ENCODE assay signal across 8 mouse cellular contexts in the genomic region with DNA sequence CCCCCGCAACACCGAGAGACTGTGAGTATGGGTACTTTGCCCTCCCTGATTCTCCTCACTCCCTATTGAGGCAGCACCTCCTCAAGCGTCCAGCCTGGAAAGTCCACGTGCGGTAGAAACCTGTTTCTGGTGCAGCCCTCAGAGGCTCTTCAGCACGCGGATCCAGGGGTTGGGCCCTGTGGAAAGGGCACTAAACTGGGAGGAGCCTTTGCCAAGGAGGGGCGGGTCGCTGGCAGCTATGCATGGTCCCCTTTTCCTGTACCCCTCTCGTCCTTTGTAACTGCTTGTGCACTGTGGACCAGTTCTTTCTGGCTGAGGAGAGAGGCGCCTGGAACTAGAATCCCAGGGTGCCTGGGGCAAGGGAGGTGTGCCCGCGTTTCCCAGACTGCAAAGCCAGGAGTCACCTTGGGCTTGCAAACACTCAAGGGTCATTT. TPM values are rescaled to one million over a fixed set of nuclear protein-coding genes. Genes with fewer than 3 reads are reported as not detected.
DNase-seq lines count a peak whose midpoint lies in the region; ATAC-seq lines count a peak whose summit lies in the region.

No protein-coding gene starts in this region.

- H3K4me2 ChIP-seq in liver, embryonic 11.5 days, result peak overlapping the region; percentile 90
- peak overlapping the region; percentile 98 for H3K4me2 ChIP-seq in midbrain, embryonic 16.5 days (ENCODE audit: low read length)

- peak; percentile 35 for DNase-seq in liver, embryonic 11.5 days (ENCODE audit: low spot score)
- DNase-seq in liver, result no peak
- DNase-seq in embryo, embryonic 9.5 days (ENCODE audit: extremely low spot score), result peak; percentile 47
- DNase-seq in limb, embryonic 10.5 days (ENCODE audit: low spot score), result no peak
- DNase-seq in ovary, postnatal 10 days (ENCODE audit: low spot score), result no peak
- no peak for DNase-seq in cerebellum, adult 9-10 months

- no peak overlapping the region for H3K27ac ChIP-seq in liver, embryonic 11.5 days (ENCODE audit: low read depth, low read length)
- peak overlapping the region; percentile 81 for H3K27ac ChIP-seq in limb, embryonic 10.5 days
- H3K27ac ChIP-seq in midbrain, embryonic 16.5 days (ENCODE audit: low read length), result no peak overlapping the region

- H3K27me3 ChIP-seq in liver, embryonic 11.5 days (replicated peaks; ENCODE audit: control insufficient read depth, insufficient read depth, low read length), result peaks cover 43% of the 10 kb centered on the region
- H3K27me3 ChIP-seq in limb, embryonic 10.5 days (ENCODE audit: low read depth, poor library complexity, severe bottlenecking), result peaks cover 37% of the 10 kb centered on the region; the same call in 1 of the 2 replicates
- no peaks in the 10 kb centered on the region for H3K27me3 ChIP-seq in midbrain, embryonic 16.5 days (ENCODE audit: control insufficient read depth, insufficient read depth, low read depth, low read length)

- ATAC-seq in liver, embryonic 11.5 days (replicated peaks; ENCODE audit: low FRiP score), result no peak
- peak; percentile 13 to 24 for ATAC-seq in hematopoietic stem cell, adult 5-6 weeks (replicated peaks in 1 of 2; ENCODE audit: insufficient read depth in 1 of 2, low FRiP score in 2 of 2, low TSS enrichment in 1 of 2, low read depth in 1 of 2, poor library complexity in 2 of 2, severe bottlenecking in 2 of 2)
- peak; percentile 21 for ATAC-seq in midbrain, embryonic 16.5 days

- peaks cover 5% of the 10 kb centered on the region for H3K4me1 ChIP-seq in liver, embryonic 11.5 days (replicated peaks; ENCODE audit: control insufficient read depth, insufficient read depth, low read length)
- peaks cover 41% of the 10 kb centered on the region for H3K4me1 ChIP-seq in limb, embryonic 10.5 days
- H3K4me1 ChIP-seq in midbrain, embryonic 16.5 days (ENCODE audit: control insufficient read depth, insufficient read depth, low read length), result peaks cover 16% of the 10 kb centered on the region

- H3K36me3 ChIP-seq in liver, embryonic 11.5 days (ENCODE audit: control insufficient read depth, insufficient read depth, low read length), result no peaks in the 10 kb centered on the region
- H3K36me3 ChIP-seq in limb, embryonic 10.5 days, result no peaks in the 10 kb centered on the region
- H3K36me3 ChIP-seq in midbrain, embryonic 16.5 days (ENCODE audit: control insufficient read depth, insufficient read depth, low read length), result no peaks in the 10 kb centered on the region

- H3K9me3 ChIP-seq in liver, embryonic 11.5 days (ENCODE audit: control insufficient read depth, low read length), result no peaks in the 10 kb centered on the region
- H3K9me3 ChIP-seq in limb, embryonic 10.5 days (replicated peaks), result no peaks in the 10 kb centered on the region
- H3K9me3 ChIP-seq in midbrain, embryonic 16.5 days (replicated peaks; ENCODE audit: control insufficient read depth, low read length, poor library complexity, severe bottlenecking), result no peaks in the 10 kb centered on the region

- WGBS in liver, embryonic 11.5 days, result 1% methylated on average over 13 of the region's 13 CpGs
- 0% methylated on average over 13 of the region's 13 CpGs for WGBS in limb, embryonic 10.5 days
- under 1% methylated on average over 13 of the region's 13 CpGs for WGBS in midbrain, embryonic 16.5 days

- H3K9ac ChIP-seq in liver, embryonic 11.5 days (ENCODE audit: low read depth, low read length), result no peak overlapping the region
- peak overlapping the region; percentile 76 for H3K9ac ChIP-seq in midbrain, embryonic 16.5 days (ENCODE audit: low read depth, low read length)

- peak overlapping the region; percentile 64 for H3K4me3 ChIP-seq in liver, embryonic 11.5 days (ENCODE audit: low read depth, low read length)
- peak overlapping the region; percentile 71 for H3K4me3 ChIP-seq in limb, embryonic 10.5 days
- H3K4me3 ChIP-seq in midbrain, embryonic 16.5 days (ENCODE audit: low read depth, low read length), result peak overlapping the region; percentile 67

RNA-seq across cellular contexts. Expression of gene Slit2, which starts 2.3 kb away (rescaled TPM):
- polyA plus RNA-seq in liver, embryonic 11.5 days (2014; fragmentation: Nextera tagmentation; extraction: Ambion mirVana), result 3.8 and 5.1 TPM in 2 replicates
- total RNA-seq in hematopoietic stem cell, adult 5-6 weeks (2017), result 0.75 and 0.84 TPM in 2 replicates
- 13.5 and 17.8 TPM in 2 replicates for polyA plus RNA-seq in limb, embryonic 10.5 days (2016; fragmentation: Nextera tagmentation; extraction: Ambion mirVana)
- 17.5 and 24.9 TPM in 2 replicates for polyA plus RNA-seq in midbrain, embryonic 16.5 days (2015; fragmentation: Nextera tagmentation; extraction: Ambion mirVana)

Comparison
In these comparisons a context has a peak if more than half of its experiments do, and no peak if none do; other contexts are left out.
1. DNase-seq: peak in liver, embryonic 11.5 days (single experiment) and embryo, embryonic 9.5 days (single experiment); none in liver (single experiment), limb, embryonic 10.5 days (single experiment), ovary, postnatal 10 days (single experiment) and cerebellum, adult 9-10 months (single experiment).
2. Peak in every context shown above with its lines, with median percentiles within 50 percentile points of each other: H3K4me3 ChIP-seq.